Mouse (Mus musculus) hindbrain, embryonic 16.5 days (tissue): ENCODE results near the gene Tab2. TPM values are rescaled to one million over a fixed set of nuclear protein-coding genes. Genes with fewer than 3 reads are reported as not detected.
"Not testable (repeated sequence)": the region's sequence is repeated elsewhere in the genome, so short reads cannot be mapped to it uniquely, and the experiment has no call there.

ENCODE experiments used
- ATAC-seq: fragments of 200-750 bp; cut with Nextera tagmentation; 2 replicates; pipeline ENCODE4 v1.8.0; 2017; ENCODE audit warnings: moderate TSS enrichment, moderate library complexity
- H3K27ac ChIP-seq: fragments of 300-500 bp; sonication (generic); 2 replicates; pipeline ENCODE4 v1.5.1; 2014; ENCODE audit warnings: low read depth, mild to moderate bottlenecking, control low read depth, low read length, moderate library complexity
- H3K27me3 ChIP-seq: fragments of 300-500 bp; sonication (generic); replicated peaks from 2 replicates; pipeline ENCODE4 v1.6.1; 2014; ENCODE audit warnings: low read length; ENCODE audit not compliant: control insufficient read depth, insufficient read depth
- H3K36me3 ChIP-seq: fragments of 300-500 bp; sonication (generic); 2 replicates; pipeline ENCODE4 v1.6.1; 2014; ENCODE audit warnings: mild to moderate bottlenecking, low read length, moderate library complexity, mixed read lengths; ENCODE audit not compliant: control insufficient read depth, insufficient read depth
- H3K4me1 ChIP-seq: fragments of 300-500 bp; sonication (generic); 2 replicates; pipeline ENCODE4 v1.6.1; 2014; ENCODE audit warnings: low read depth, low read length; ENCODE audit not compliant: control insufficient read depth, insufficient read depth
- H3K4me2 ChIP-seq: fragments of 300-500 bp; sonication (generic); 2 replicates; pipeline ENCODE4 v1.6.1; 2014; ENCODE audit warnings: mild to moderate bottlenecking, low read length, control low read depth, moderate library complexity
- H3K4me3 ChIP-seq: fragments of 300-500 bp; sonication (generic); 2 replicates; pipeline ENCODE4 v1.5.1; 2014; ENCODE audit warnings: mild to moderate bottlenecking, low read length, control low read depth, moderate library complexity
- H3K9ac ChIP-seq: fragments of 300-500 bp; sonication (generic); 2 replicates; pipeline ENCODE4 v1.6.1; 2014; ENCODE audit warnings: low read depth, mild to moderate bottlenecking, control low read depth, low read length, moderate library complexity
- H3K9me3 ChIP-seq: fragments of 300-500 bp; sonication (generic); 2 replicates; pipeline ENCODE4 v1.6.1; 2014; ENCODE audit warnings: mild to moderate bottlenecking, low read length, moderate library complexity; ENCODE audit not compliant: control insufficient read depth
- WGBS: fragments of 180-500 bp; shearing (Covaris S2); extraction: QIAGEN DNeasy Blood & Tissue Kit; methylation state at CpG from one replicate; pipeline ENCODE4 v1.1.7; 2014; 5-methylcytosine and 5-hydroxymethylcytosine counted together
- polyA plus RNA-seq: library from polyadenylated mRNA; unstranded; fragments of >200 nt; fragmentation: Nextera tagmentation; extraction: Ambion mirVana; gene quantifications from 2 replicates; pipeline ENCODE4 v1.2.1, GENCODE M21; 2015

The Tab2 gene
- polyA plus RNA-seq, 1 experiment from 2014 or later: 12.3 TPM

DNA sequence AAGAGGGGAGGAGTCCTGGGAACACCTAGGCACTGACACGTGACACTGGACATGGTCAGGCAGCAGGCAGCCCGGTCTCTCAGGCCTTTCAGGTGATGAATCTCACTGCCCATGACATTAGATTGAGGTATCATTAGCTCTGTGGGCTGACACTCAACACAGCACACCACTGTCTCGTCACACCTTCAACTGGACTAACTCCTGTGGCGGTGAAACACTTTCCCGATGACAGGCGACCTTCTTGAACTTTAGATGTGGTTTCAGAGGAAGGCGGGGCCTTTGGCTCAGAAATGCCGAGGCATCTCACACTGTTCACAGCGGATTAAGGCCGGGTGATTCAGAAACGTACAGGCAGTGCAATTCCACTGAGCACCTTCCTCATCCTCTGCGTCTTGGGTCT lies 48.9 kb downstream of the Tab2 start:
- H3K27me3 ChIP-seq: no peaks in the 10 kb centered on the region
- no peak overlapping the region for H3K27ac ChIP-seq
- no peak overlapping the region for H3K4me3 ChIP-seq
- no peak overlapping the region for H3K9ac ChIP-seq
- peaks cover 17% of the 10 kb centered on the region for H3K36me3 ChIP-seq
- 91% methylated on average over 12 of the region's 12 CpGs for WGBS
- no peak overlapping the region for H3K4me2 ChIP-seq
- H3K4me1 ChIP-seq: no peaks in the 10 kb centered on the region
- no peaks in the 10 kb centered on the region for H3K9me3 ChIP-seq
- ATAC-seq: no peak

DNA sequence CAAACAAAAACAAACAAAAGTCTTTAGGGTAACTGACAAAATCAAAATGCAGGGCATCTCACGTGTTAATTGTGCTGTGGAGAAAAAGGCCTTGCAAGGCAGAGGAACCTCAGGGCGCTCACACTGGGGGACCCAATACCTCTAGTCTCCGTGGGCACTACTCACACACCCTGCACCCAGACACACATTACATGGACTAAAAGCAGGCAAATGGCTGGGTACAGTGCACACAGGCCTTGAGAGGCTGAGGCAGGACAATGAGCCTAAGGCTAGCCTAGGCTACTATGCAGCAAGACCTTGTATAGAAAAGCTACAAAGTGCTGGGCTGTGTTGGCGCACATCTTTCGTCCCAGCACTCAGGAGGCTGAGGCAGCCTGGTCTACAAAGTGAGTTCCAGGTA lies 51.9 kb downstream of the Tab2 start:
- no peak for ATAC-seq
- H3K36me3 ChIP-seq: peaks cover 17% of the 10 kb centered on the region
- no peak overlapping the region for H3K27ac ChIP-seq
- no peak overlapping the region for H3K9ac ChIP-seq
- H3K4me2 ChIP-seq: no peak overlapping the region
- WGBS: 92% methylated on average over 5 of the region's 5 CpGs
- no peaks in the 10 kb centered on the region for H3K4me1 ChIP-seq
- no peaks in the 10 kb centered on the region for H3K27me3 ChIP-seq
- no peaks in the 10 kb centered on the region for H3K9me3 ChIP-seq
- H3K4me3 ChIP-seq: no peak overlapping the region

- Histone ChIP-seq H3K36me3 (peaks cover 10% of the 10 kb centered on the region), H3K9ac (no peak overlapping the region), H3K9me3 (no peaks in the 10 kb centered on the region), H3K27ac (no peak overlapping the region), H3K27me3 (no peaks in the 10 kb centered on the region), H3K4me2 (no peak overlapping the region), H3K4me3 (no peak overlapping the region), H3K4me1 (no peaks in the 10 kb centered on the region)
- 89% methylated on average over 14 of the region's 14 CpGs for WGBS
- ATAC-seq: no peak
Observed at GRCm38 (mm10) chr10:7900719-7901627, 55.1 kb downstream of the Tab2 start.

DNA sequence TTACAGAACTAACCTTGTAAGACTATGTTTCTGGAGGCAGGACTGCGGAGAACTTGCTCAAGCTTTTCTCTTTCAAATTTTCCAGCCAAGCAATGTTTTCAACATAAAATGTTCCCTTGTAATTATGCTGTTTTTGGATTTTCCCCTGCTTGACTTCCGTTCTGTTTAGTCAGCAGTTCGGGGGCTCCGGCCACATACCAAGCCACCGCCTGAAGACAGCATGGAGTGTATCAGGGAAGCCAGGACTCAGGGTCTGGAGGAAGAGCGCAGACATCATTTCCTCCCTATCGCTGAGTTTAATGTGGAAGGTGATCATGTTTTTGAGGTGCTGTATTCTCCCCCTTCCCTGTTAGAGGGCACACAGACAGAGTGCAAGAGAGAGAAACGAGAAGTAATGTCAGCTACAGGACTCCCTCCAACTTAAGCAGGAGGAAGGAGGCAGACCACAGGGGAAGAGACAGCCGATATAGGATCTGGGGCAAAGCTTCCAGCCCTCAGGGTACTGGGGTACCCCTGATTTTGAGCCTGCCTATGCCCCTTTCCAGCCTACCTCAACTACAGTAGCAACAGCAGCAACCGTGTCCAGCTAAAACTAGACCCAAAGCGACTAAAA lies 67.7 kb downstream of the Tab2 start:
- Histone ChIP-seq H3K9ac (no peak overlapping the region), H3K27me3 (no peaks in the 10 kb centered on the region), H3K36me3 (no peaks in the 10 kb centered on the region), H3K4me3 (no peak overlapping the region), H3K27ac (no peak overlapping the region), H3K9me3 (no peaks in the 10 kb centered on the region), H3K4me1 (no peaks in the 10 kb centered on the region), H3K4me2 (no peak overlapping the region)
- 92% methylated on average over 11 of the region's 11 CpGs for WGBS
- ATAC-seq: no peak

DNA sequence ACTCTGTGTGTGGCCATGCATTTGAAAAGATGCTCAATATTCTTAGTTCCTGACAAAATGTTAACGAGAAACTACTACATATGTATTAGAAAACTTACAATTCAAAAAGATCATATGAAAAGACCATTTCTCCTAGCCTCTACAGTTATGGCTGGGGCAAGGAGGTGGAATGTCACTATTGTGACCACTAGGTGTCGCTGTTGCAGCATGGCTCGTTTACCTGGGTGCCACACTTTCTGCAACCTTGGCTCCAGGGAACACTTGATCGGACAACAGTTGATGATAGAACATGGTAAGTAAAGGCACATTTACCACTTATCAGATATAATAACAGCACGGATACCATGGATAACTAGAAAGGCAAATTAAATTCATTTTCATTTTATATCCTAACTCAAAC lies 72.5 kb downstream of the Tab2 start:
- Histone ChIP-seq H3K36me3 (no peaks in the 10 kb centered on the region), H3K27me3 (no peaks in the 10 kb centered on the region), H3K9me3 (no peaks in the 10 kb centered on the region), H3K4me2 (no peak overlapping the region), H3K4me3 (no peak overlapping the region), H3K27ac (no peak overlapping the region), H3K9ac (no peak overlapping the region), H3K4me1 (no peaks in the 10 kb centered on the region)
- ATAC-seq: peak; percentile 92
- 6% methylated on average over 5 of the region's 5 CpGs for WGBS

GRCm38 (mm10) chr10:7881971-7882370 lies 74.1 kb downstream of the Tab2 start:
- Histone ChIP-seq H3K9ac (no peak overlapping the region), H3K36me3 (no peaks in the 10 kb centered on the region), H3K4me1 (no peaks in the 10 kb centered on the region), H3K4me2 (no peak overlapping the region), H3K4me3 (no peak overlapping the region), H3K27ac (no peak overlapping the region), H3K9me3 (no peaks in the 10 kb centered on the region), H3K27me3 (no peaks in the 10 kb centered on the region)
- WGBS: 91% methylated on average over 3 of the region's 3 CpGs
- no peak for ATAC-seq

GRCm38 (mm10) chr10:7880283-7880682 lies 75.7 kb downstream of the Tab2 start:
- H3K4me2 ChIP-seq, H3K27ac ChIP-seq, H3K36me3 ChIP-seq, H3K27me3 ChIP-seq, H3K9me3 ChIP-seq, H3K4me3 ChIP-seq, H3K4me1 ChIP-seq, ATAC-seq, H3K9ac ChIP-seq: not testable (repeated sequence)
- 93% methylated on average over 3 of the region's 3 CpGs for WGBS

- H3K9me3 ChIP-seq: no peaks in the 10 kb centered on the region
- ATAC-seq: no peak
- no peaks in the 10 kb centered on the region for H3K27me3 ChIP-seq
- no peak overlapping the region for H3K27ac ChIP-seq
- H3K36me3 ChIP-seq: no peaks in the 10 kb centered on the region
- 73% methylated on average over 7 of the region's 7 CpGs for WGBS
- H3K4me3 ChIP-seq: no peak overlapping the region
- H3K9ac ChIP-seq: no peak overlapping the region
- H3K4me1 ChIP-seq: no peaks in the 10 kb centered on the region
- no peak overlapping the region for H3K4me2 ChIP-seq
Observed at GRCm38 (mm10) chr10:7874194-7874593, 81.8 kb downstream of the Tab2 start.

DNA sequence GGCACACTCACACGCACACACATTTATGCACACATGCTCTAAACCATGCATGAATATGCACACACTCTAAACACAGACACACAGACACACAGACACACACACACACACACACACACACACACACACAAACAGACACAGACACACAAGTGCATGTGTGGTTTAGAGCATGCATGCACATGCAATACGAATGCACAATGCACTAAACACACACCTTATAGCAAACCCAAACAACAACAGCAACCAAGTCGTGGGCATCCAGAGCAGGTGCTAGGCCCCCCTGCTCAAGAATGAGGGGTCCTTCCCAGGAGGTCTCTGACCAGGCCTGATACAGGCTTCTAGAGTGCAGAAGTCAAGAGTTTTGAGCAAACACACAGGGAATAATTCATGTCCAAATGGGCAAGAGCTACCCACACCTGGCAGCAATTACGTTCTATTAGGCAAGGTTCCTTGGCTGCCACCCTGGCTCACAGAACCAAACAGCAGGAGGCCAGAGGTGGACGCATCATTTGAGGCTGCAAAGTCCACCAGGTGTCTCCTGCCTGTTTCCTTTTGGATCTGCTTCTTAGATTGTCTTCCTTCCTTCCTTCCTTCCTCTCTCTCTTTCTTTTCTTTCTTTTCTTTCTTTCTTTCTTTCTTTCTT lies 84.5 kb downstream of the Tab2 start:
- Histone ChIP-seq H3K36me3 (no peaks in the 10 kb centered on the region), H3K4me1 (peaks cover 6% of the 10 kb centered on the region), H3K9me3 (no peaks in the 10 kb centered on the region), H3K27me3 (peaks cover 5% of the 10 kb centered on the region), H3K9ac (no peak overlapping the region), H3K27ac (no peak overlapping the region), H3K4me3 (no peak overlapping the region), H3K4me2 (no peak overlapping the region)
- no peak for ATAC-seq
- 87% methylated on average over 5 of the region's 5 CpGs for WGBS
